Mouse (Mus musculus): ENCODE measurements around the gene Foxe3.
"Not testable (repeated sequence)": the region's sequence is repeated elsewhere in the genome, so short reads cannot be mapped to it uniquely, and the experiment has no call there.

The Foxe3 gene

GRCm38 (mm10) chr4:114925917-114926312, at the start of gene Foxe3:
TSS of gene Foxe3 (minus strand) at chr4:114926013.
- no peak for DNase-seq

- no peak for DNase-seq
Observed at GRCm38 (mm10) chr4:114973229-114973740, 47.5 kb upstream of the Foxe3 start.

GRCm38 (mm10) chr4:114970736-114971135, 44.9 kb upstream of the Foxe3 start:
- DNase-seq = no peak

- DNase-seq = not testable (repeated sequence)
Observed at GRCm38 (mm10) chr4:114960881-114961280, 35.1 kb upstream of the Foxe3 start.

- DNase-seq = no peak
Observed at GRCm38 (mm10) chr4:114959533-114959932, 33.7 kb upstream of the Foxe3 start.

GRCm38 (mm10) chr4:114958786-114959185, 33.0 kb upstream of the Foxe3 start:
- no peak for DNase-seq

GRCm38 (mm10) chr4:114958231-114958630, 32.4 kb upstream of the Foxe3 start:
- no peak for DNase-seq

- DNase-seq = no peak
Observed at GRCm38 (mm10) chr4:114957403-114957802, 31.6 kb upstream of the Foxe3 start.

- DNase-seq = no peak
Observed at GRCm38 (mm10) chr4:114953172-114953571, 27.4 kb upstream of the Foxe3 start.

GRCm38 (mm10) chr4:114947852-114948481, 22.2 kb upstream of the Foxe3 start:
- DNase-seq = no peak

GRCm38 (mm10) chr4:114947395-114947794, 21.6 kb upstream of the Foxe3 start:
- DNase-seq = peak; percentile 83 to 87

- DNase-seq = no peak
Observed at GRCm38 (mm10) chr4:114946416-114946815, 20.6 kb upstream of the Foxe3 start.

- no peak for DNase-seq
Observed at GRCm38 (mm10) chr4:114945021-114945420, 19.2 kb upstream of the Foxe3 start.

GRCm38 (mm10) chr4:114942583-114942982, 16.8 kb upstream of the Foxe3 start:
- DNase-seq = no peak

- DNase-seq = no peak
Observed at GRCm38 (mm10) chr4:114942112-114942511, 16.3 kb upstream of the Foxe3 start.

- DNase-seq = no peak
Observed at GRCm38 (mm10) chr4:114941311-114941710, 15.5 kb upstream of the Foxe3 start.

- DNase-seq = no peak
Observed at GRCm38 (mm10) chr4:114938248-114938647, 12.4 kb upstream of the Foxe3 start.

GRCm38 (mm10) chr4:114937459-114938047, 11.7 kb upstream of the Foxe3 start:
- no peak for DNase-seq

GRCm38 (mm10) chr4:114934188-114934587, 8.4 kb upstream of the Foxe3 start:
- no peak for DNase-seq

- DNase-seq = no peak
Observed at GRCm38 (mm10) chr4:114932747-114933146, 6.9 kb upstream of the Foxe3 start.

GRCm38 (mm10) chr4:114929155-114929554, 3.3 kb upstream of the Foxe3 start:
- DNase-seq = no peak

GRCm38 (mm10) chr4:114924971-114925916, 569 bp downstream of the Foxe3 start:
- peak; percentile 28 for DNase-seq

- DNase-seq = peak; percentile 62 to 66
Observed at GRCm38 (mm10) chr4:114917091-114917490, 8.7 kb downstream of the Foxe3 start.
